Mouse (Mus musculus) testis, adult 2 months (tissue): ENCODE results near the gene Tmem110. TPM values are rescaled to one million over a fixed set of nuclear protein-coding genes. Genes with fewer than 3 reads are reported as not detected.

Experiments
- H3K27ac ChIP-seq: fragments of 200-500 bp; 2 replicates; pipeline ENCODE4 v1.5.1; 2012; ENCODE audit warnings: low read depth, low read length; ENCODE audit not compliant: control insufficient read depth, insufficient read depth
- H3K27me3 ChIP-seq: fragments of 200-500 bp; 2 replicates; pipeline ENCODE4 v1.6.1; 2012; ENCODE audit warnings: mild to moderate bottlenecking, low read length, moderate library complexity; ENCODE audit not compliant: control insufficient read depth, insufficient read depth
- H3K36me3 ChIP-seq: fragments of 200-500 bp; 2 replicates; pipeline ENCODE4 v1.6.1; 2012; ENCODE audit warnings: mild to moderate bottlenecking, low read length; ENCODE audit not compliant: control insufficient read depth, insufficient read depth
- H3K4me1 ChIP-seq: fragments of 200-500 bp; 2 replicates; pipeline ENCODE4 v1.6.1; 2012; ENCODE audit warnings: low read length; ENCODE audit not compliant: control insufficient read depth, insufficient read depth
- H3K4me3 ChIP-seq: fragments of 200-500 bp; 2 replicates; pipeline ENCODE4 v1.5.1; 2012; ENCODE audit warnings: low read depth, mild to moderate bottlenecking, low read length, moderate library complexity, mixed read lengths; ENCODE audit not compliant: control insufficient read depth
- CTCF ChIP-seq: fragments of 200-500 bp; IDR thresholded peaks from 2 replicates; pipeline ENCODE4 v1.5.1; 2012; ENCODE audit warnings: low read depth, mild to moderate bottlenecking, inconsistent platforms, low read length, moderate library complexity; ENCODE audit not compliant: control insufficient read depth, insufficient read depth, insufficient replicate concordance
- POLR2A ChIP-seq: fragments of 200-500 bp; IDR thresholded peaks from 2 replicates; pipeline ENCODE4 v1.6.1; 2012; ENCODE audit warnings: low read depth, mild to moderate bottlenecking, inconsistent platforms, low read length, moderate library complexity; ENCODE audit not compliant: control insufficient read depth
- polyA plus RNA-seq: library from polyadenylated mRNA; depleted of rRNA; stranded (reverse); fragments of >200 nt; gene quantifications from 2 replicates; pipeline ENCODE4 v1.2.3, GENCODE M21; 2012

The Tmem110 gene
- polyA plus RNA-seq, 1 experiment, result 3.6 TPM

DNA sequence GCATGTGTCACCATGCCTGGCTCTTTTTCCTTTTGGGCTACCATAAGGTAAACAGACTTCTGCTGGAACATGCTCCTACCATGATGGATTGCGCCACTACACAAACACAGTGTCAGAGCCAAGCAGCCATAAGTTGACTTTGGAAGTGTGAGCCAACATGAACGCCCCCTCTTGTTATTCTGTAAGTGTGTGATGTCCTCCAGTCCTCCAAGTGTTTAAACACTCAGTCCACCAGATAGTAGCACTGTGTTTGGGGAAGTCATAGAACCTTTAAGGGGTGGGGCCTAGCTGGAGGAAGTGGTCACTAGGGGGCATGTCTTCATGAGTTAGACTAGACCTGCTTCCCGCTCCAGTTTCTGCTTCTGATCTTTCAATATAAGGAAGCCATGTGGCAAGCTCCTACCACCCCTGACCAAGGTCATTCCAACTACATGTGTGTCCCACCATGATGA is 82.5 kb downstream of the Tmem110 start:
- H3K27ac ChIP-seq, result no peak overlapping the region
- TF ChIP-seq CTCF (no peak), POLR2A (no peak)
- no peaks in the 10 kb centered on the region for H3K36me3 ChIP-seq
- H3K4me1 ChIP-seq, result no peaks in the 10 kb centered on the region
- no peaks in the 10 kb centered on the region for H3K27me3 ChIP-seq
- no peak overlapping the region for H3K4me3 ChIP-seq

DNA sequence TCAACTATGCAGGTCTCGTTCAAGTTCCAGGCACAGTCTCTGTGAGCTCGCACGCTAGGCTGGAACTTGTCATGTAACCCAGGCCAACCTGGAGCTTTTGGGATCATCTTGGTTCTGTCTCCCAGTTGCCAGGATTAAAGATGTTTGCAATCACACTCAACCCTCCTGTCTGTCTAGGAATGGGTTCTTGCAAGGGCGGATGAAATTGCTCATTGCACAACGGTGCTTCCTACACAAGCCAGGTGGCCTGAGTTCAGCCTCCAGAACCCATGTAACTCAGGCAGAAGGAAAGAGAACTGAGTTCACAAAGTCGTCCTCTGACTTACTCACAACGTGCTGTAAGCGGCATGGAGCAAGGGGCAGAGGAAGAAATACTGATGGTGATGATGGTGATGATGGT is 85.8 kb downstream of the Tmem110 start:
- no peak overlapping the region for H3K27ac ChIP-seq
- no peaks in the 10 kb centered on the region for H3K27me3 ChIP-seq
- H3K4me3 ChIP-seq, result no peak overlapping the region
- TF ChIP-seq POLR2A, result no peak
- TF ChIP-seq CTCF, result no peak
- no peaks in the 10 kb centered on the region for H3K36me3 ChIP-seq
- H3K4me1 ChIP-seq, result no peaks in the 10 kb centered on the region

DNA sequence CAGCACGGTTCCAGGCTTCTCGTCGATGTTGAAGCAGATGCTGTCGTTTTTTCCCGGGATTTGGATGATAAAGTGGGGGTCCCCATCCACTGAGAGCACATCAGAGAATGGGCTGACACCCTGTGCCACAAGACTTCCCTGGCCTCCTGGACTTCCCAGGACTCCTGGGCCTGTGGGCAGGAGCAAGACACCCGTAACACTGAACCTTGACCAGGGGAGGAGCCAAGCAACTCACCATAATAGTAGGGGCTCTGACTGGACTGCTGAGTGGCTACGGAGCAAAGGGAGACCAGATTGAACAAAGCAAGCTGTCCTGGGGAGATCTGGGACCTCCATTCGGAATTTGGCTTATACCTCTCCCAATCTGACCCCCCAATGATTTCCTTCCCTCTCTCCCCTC is 87.3 kb downstream of the Tmem110 start:
- Histone ChIP-seq H3K4me3 (no peak overlapping the region), H3K36me3 (no peaks in the 10 kb centered on the region), H3K27me3 (no peaks in the 10 kb centered on the region), H3K4me1 (no peaks in the 10 kb centered on the region), H3K27ac (no peak overlapping the region)
- no peak for TF ChIP-seq POLR2A
- TF ChIP-seq CTCF, result no peak

DNA sequence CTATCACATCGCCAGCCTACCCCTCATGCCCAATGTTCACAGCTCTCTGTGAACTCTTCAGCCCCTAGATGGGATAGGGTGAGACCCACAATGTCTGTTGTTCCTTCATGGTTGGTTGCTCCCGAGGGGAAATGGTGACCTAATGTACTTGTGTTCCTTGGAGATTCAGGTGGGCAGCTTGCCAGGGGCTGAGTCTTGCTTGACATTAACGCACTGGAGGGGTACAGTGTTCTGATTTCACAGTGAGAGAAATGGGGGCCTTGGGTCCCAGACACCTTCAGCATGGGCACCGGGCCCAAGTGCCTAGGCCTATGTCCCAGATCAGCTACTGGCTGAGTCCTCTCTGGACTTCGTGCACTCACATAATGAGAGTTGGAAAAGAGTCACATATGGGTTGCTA is 88.0 kb downstream of the Tmem110 start:
- TF ChIP-seq POLR2A (no peak), CTCF (no peak)
- Histone ChIP-seq H3K4me1 (no peaks in the 10 kb centered on the region), H3K27ac (no peak overlapping the region), H3K4me3 (no peak overlapping the region), H3K27me3 (no peaks in the 10 kb centered on the region), H3K36me3 (no peaks in the 10 kb centered on the region)

DNA sequence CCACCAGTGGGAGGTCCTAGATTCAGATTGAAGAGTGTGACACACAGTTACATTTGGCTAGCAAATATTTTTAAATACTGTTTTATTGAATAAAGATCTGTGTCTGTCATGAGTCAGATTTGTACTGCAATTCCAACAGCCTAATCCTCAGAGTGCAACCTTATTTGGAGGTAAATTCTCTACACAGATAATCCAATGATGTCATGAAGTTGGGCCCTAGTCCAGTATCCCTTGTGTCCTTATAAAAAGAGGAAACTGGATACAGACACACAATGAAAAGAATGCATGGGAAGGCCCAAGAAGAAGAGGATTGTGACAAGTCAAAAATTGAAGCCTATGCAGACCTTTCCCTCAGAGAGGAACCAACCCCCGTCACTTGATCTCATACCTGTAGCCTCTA is 91.1 kb downstream of the Tmem110 start:
- no peaks in the 10 kb centered on the region for H3K27me3 ChIP-seq
- no peaks in the 10 kb centered on the region; the same call in 1 of the 2 replicates for H3K4me1 ChIP-seq
- TF ChIP-seq CTCF (no peak), POLR2A (no peak)
- no peak overlapping the region for H3K4me3 ChIP-seq
- H3K36me3 ChIP-seq, result no peaks in the 10 kb centered on the region
- no peak overlapping the region for H3K27ac ChIP-seq

DNA sequence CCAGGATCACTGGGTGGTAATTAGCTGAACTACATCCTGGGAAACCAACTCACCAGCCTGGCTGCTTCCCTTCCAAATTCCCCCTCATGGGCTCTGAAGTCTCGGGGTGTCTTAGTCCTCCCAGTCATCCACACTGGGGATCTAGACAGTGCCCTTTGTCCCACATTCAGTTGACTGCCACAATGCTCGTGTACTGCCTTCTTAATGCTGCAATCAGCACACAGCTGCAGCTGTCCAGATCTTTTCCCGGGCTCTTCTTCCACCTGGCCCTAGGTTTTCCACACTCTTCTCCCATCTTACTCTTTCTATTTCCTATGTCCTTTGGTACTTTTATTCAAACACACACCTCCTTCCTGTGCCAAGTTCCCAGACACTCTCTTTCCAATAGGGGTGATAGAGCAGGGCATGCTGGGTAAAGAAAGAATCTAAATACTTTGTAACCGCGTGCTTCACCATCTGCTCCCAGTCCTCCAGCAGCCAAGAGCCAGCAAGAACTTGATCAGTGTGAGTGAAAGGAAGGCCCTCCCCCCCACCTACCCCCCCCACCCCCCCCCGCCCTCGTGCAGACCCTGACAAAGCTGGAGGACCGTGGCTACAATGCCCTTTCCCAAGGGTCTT is 96.8 kb downstream of the Tmem110 start:
- TF ChIP-seq CTCF, result no peak
- no peak for TF ChIP-seq POLR2A
- H3K27me3 ChIP-seq, result no peaks in the 10 kb centered on the region
- no peaks in the 10 kb centered on the region for H3K36me3 ChIP-seq
- no peak overlapping the region for H3K4me3 ChIP-seq
- H3K27ac ChIP-seq, result no peak overlapping the region
- H3K4me1 ChIP-seq, result peaks cover 9% of the 10 kb centered on the region

DNA sequence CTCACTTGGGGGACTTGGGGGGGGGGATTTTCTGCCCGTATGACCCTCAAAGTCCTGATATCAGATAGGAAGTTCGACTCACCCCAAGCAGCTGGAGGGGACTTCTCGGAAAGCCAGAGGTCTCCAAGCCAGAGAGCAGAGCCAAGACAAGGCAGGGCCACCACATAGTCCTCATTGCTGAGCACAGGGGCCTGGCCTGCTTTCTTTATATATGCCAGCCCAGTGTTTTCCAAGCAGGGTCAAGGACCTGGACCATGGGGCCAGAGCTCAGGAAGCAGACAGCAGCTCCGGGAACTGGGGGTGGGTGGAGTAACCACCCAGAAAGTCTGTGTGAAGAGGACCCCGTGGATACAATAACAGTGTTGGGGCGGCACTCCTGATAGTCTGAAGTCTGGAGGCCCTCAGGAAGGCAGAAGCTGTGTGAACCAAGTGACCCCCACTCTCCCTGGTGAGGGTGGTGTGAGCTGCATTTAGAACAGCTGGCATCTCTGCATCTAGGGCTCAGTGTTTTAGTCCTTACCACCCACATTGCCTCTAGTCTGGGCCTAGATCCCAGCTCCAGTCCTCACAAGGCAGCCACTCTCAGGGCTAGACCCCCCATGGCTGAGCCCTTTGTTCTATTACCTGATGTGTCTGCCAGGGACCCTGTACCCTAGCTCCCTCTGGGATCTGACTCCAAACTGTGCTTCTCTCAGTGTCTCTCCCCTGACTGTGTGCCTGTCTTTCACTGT is 98.2 kb downstream of the Tmem110 start, which contains the start of gene Itih3:
Gene Itih3, minus strand, starts transcription at position 386 of the 731 bp plus-strand sequence.
- no peaks in the 10 kb centered on the region for H3K27me3 ChIP-seq
- H3K36me3 ChIP-seq, result no peaks in the 10 kb centered on the region
- H3K4me1 ChIP-seq, result peaks cover 9% of the 10 kb centered on the region
- no peak within 1 kb of the TSS for H3K4me3 ChIP-seq
- TF ChIP-seq CTCF (no peak), POLR2A (no peak)
- no peak within 1 kb of the TSS for H3K27ac ChIP-seq
